Mouse (Mus musculus) brain, embryonic 18.5 days (tissue): ENCODE results near the gene Tln1.
"Not testable (repeated sequence)": the region's sequence is repeated elsewhere in the genome, so short reads cannot be mapped to it uniquely, and the experiment has no call there.

Experiments used
- DNase-seq: peaks from one replicate; pipeline ENCODE4 v3.0.0-alpha.2; 2012; ENCODE audit warnings: low read depth, low spot score

The Tln1 gene

GRCm38 (mm10) chr4:43561997-43562768 is at the start of gene Tln1, which contains the start of gene Creb3:
Gene Tln1, minus strand, starts transcription at chr4:43562691.
Gene Creb3, plus strand, starts transcription at chr4:43562332.
- DNase-seq = peak; percentile 90

GRCm38 (mm10) chr4:43604751-43605685 is 42.5 kb upstream of the Tln1 start:
- no peak for DNase-seq

- DNase-seq = no peak
Measured at GRCm38 (mm10) chr4:43604099-43604498, 41.6 kb upstream of the Tln1 start.

- DNase-seq = no peak
Measured at GRCm38 (mm10) chr4:43600195-43600934, 37.9 kb upstream of the Tln1 start.

- DNase-seq = no peak
Measured at GRCm38 (mm10) chr4:43598650-43599380, 36.3 kb upstream of the Tln1 start.

GRCm38 (mm10) chr4:43598200-43598599 is 35.7 kb upstream of the Tln1 start:
- no peak for DNase-seq

- not testable (repeated sequence) for DNase-seq
Measured at GRCm38 (mm10) chr4:43596597-43596996, 34.1 kb upstream of the Tln1 start.

- DNase-seq = no peak
Measured at GRCm38 (mm10) chr4:43593453-43593852, 31.0 kb upstream of the Tln1 start.

- no peak for DNase-seq
Measured at GRCm38 (mm10) chr4:43591961-43592360, 29.5 kb upstream of the Tln1 start.

- DNase-seq = no peak
Measured at GRCm38 (mm10) chr4:43591543-43591942, 29.1 kb upstream of the Tln1 start.

GRCm38 (mm10) chr4:43587681-43588080 is 25.2 kb upstream of the Tln1 start:
- no peak for DNase-seq

GRCm38 (mm10) chr4:43586411-43586810 is 23.9 kb upstream of the Tln1 start:
- no peak for DNase-seq

GRCm38 (mm10) chr4:43585682-43586081 is 23.2 kb upstream of the Tln1 start:
- no peak for DNase-seq

- no peak for DNase-seq
Measured at GRCm38 (mm10) chr4:43584444-43585416, 22.2 kb upstream of the Tln1 start, which contains the start of gene Msmp. Gene Msmp, minus strand, starts transcription at chr4:43584494.

GRCm38 (mm10) chr4:43583421-43583820 is 20.9 kb upstream of the Tln1 start:
- no peak for DNase-seq

GRCm38 (mm10) chr4:43582241-43582640 is 19.8 kb upstream of the Tln1 start:
- no peak for DNase-seq

GRCm38 (mm10) chr4:43581381-43581780 is 18.9 kb upstream of the Tln1 start:
- DNase-seq = no peak

GRCm38 (mm10) chr4:43580721-43581120 is 18.2 kb upstream of the Tln1 start:
- no peak for DNase-seq

- DNase-seq = no peak
Measured at GRCm38 (mm10) chr4:43579731-43580130, 17.2 kb upstream of the Tln1 start.

- no peak for DNase-seq
Measured at GRCm38 (mm10) chr4:43579256-43579655, 16.8 kb upstream of the Tln1 start.
